Mouse (Mus musculus) embryonic facial prominence, embryonic 15.5 days (tissue): ENCODE measurements around the gene 1700028K03Rik. TPM values are rescaled to one million over a fixed set of nuclear protein-coding genes. Genes with fewer than 3 reads are reported as not detected.

Source experiments
- ATAC-seq: fragments of 200-750 bp; cut with Nextera tagmentation; 2 replicates; pipeline ENCODE4 v1.8.0; 2017; ENCODE audit warnings: low read depth, moderate TSS enrichment; ENCODE audit not compliant: insufficient number of reproducible peaks, low FRiP score, low TSS enrichment
- H3K27ac ChIP-seq: fragments of 300-500 bp; sonication (generic); replicated peaks from 2 replicates; pipeline ENCODE4 v1.5.1; 2015; ENCODE audit warnings: mild to moderate bottlenecking, inconsistent platforms
- H3K27me3 ChIP-seq: fragments of 300-500 bp; sonication (generic); 2 replicates; pipeline ENCODE4 v1.6.1; 2015; ENCODE audit warnings: inconsistent platforms
- H3K36me3 ChIP-seq: fragments of 300-500 bp; sonication (generic); 2 replicates; pipeline ENCODE4 v1.6.1; 2015; ENCODE audit warnings: mild to moderate bottlenecking, inconsistent platforms
- H3K4me1 ChIP-seq: fragments of 300-500 bp; sonication (generic); 2 replicates; pipeline ENCODE4 v1.6.1; 2015; ENCODE audit warnings: inconsistent platforms
- H3K4me2 ChIP-seq: fragments of 300-500 bp; sonication (generic); replicated peaks from 2 replicates; pipeline ENCODE4 v1.6.1; 2015; ENCODE audit warnings: mild to moderate bottlenecking, inconsistent platforms
- H3K4me3 ChIP-seq: fragments of 300-500 bp; sonication (generic); replicated peaks from 2 replicates; pipeline ENCODE4 v1.5.1; 2015; ENCODE audit warnings: mild to moderate bottlenecking, inconsistent platforms
- H3K9ac ChIP-seq: fragments of 300-500 bp; sonication (generic); 2 replicates; pipeline ENCODE4 v1.6.1; 2015; ENCODE audit warnings: inconsistent platforms
- H3K9me3 ChIP-seq: fragments of 300-500 bp; sonication (generic); replicated peaks from 2 replicates; pipeline ENCODE4 v1.6.1; 2016; ENCODE audit warnings: inconsistent platforms
- WGBS: fragments of 180-500 bp; shearing (Covaris S2); methylation state at CpG from one replicate; pipeline ENCODE4 v1.1.7; 2015; 5-methylcytosine and 5-hydroxymethylcytosine counted together
- polyA plus RNA-seq: library from polyadenylated mRNA; unstranded; fragments of >200 nt; fragmentation: Nextera tagmentation; extraction: Ambion mirVana; gene quantifications from 2 replicates; pipeline ENCODE4 v1.2.1, GENCODE M21; 2015

1700028K03Rik gene
- polyA plus RNA-seq, 1 experiment from 2014 or later: 0.05 TPM

GRCm38 (mm10) chr5:107510503-107510902, 24.0 kb upstream of the 1700028K03Rik start:
- ATAC-seq: no peak
- H3K27me3 ChIP-seq: no peaks in the 10 kb centered on the region
- WGBS: 84% methylated on average over 10 of the region's 10 CpGs

GRCm38 (mm10) chr5:107511326-107511725, 23.2 kb upstream of the 1700028K03Rik start:
- H3K4me2 ChIP-seq: no peak overlapping the region
- H3K36me3 ChIP-seq: 0 out of 2 replicates have a peak, but pooled peaks cover 7% of the 10 kb centered on the region
- H3K4me3 ChIP-seq: no peak overlapping the region
- no peak overlapping the region for H3K9ac ChIP-seq
- H3K9me3 ChIP-seq: no peaks in the 10 kb centered on the region
- 58% methylated on average over 2 of the region's 2 CpGs for WGBS
- no peak for ATAC-seq
- H3K27ac ChIP-seq: no peak overlapping the region
- no peaks in the 10 kb centered on the region for H3K4me1 ChIP-seq
- no peaks in the 10 kb centered on the region for H3K27me3 ChIP-seq

More at GRCm38 (mm10) chr5:107510503-107510902, 24.0 kb upstream of the 1700028K03Rik start:
- Histone ChIP-seq H3K9me3 (no peaks in the 10 kb centered on the region), H3K4me3 (no peak overlapping the region), H3K9ac (no peak overlapping the region), H3K4me2 (no peak overlapping the region), H3K4me1 (no peaks in the 10 kb centered on the region), H3K36me3 (0 out of 2 replicates have a peak, but pooled peaks cover 7% of the 10 kb centered on the region), H3K27ac (no peak overlapping the region)

GRCm38 (mm10) chr5:107513583-107513982, 20.9 kb upstream of the 1700028K03Rik start:
- Histone ChIP-seq H3K4me2 (no peak overlapping the region), H3K4me1 (no peaks in the 10 kb centered on the region), H3K27me3 (no peaks in the 10 kb centered on the region), H3K27ac (no peak overlapping the region), H3K9ac (no peak overlapping the region), H3K4me3 (no peak overlapping the region), H3K36me3 (no peaks in the 10 kb centered on the region), H3K9me3 (no peaks in the 10 kb centered on the region)
- ATAC-seq: no peak; the same call in 1 of the 2 replicates
- 39% methylated on average over 7 of the region's 7 CpGs for WGBS

- no peaks in the 10 kb centered on the region for H3K36me3 ChIP-seq
- no peak for ATAC-seq
- no peak overlapping the region for H3K27ac ChIP-seq
- H3K27me3 ChIP-seq: no peaks in the 10 kb centered on the region
- H3K9ac ChIP-seq: no peak overlapping the region
- H3K9me3 ChIP-seq: no peaks in the 10 kb centered on the region
- H3K4me1 ChIP-seq: no peaks in the 10 kb centered on the region
- H3K4me2 ChIP-seq: no peak overlapping the region
- WGBS: 93% methylated on average over 3 of the region's 3 CpGs
- no peak overlapping the region for H3K4me3 ChIP-seq
These were observed 19.1 kb upstream of the 1700028K03Rik start for GRCm38 (mm10) chr5:107515453-107515852.

- ATAC-seq: no peak
- Histone ChIP-seq H3K9me3 (no peaks in the 10 kb centered on the region), H3K27ac (no peak overlapping the region), H3K27me3 (no peaks in the 10 kb centered on the region), H3K9ac (no peak overlapping the region), H3K4me2 (no peak overlapping the region), H3K4me3 (no peak overlapping the region), H3K4me1 (no peaks in the 10 kb centered on the region), H3K36me3 (no peaks in the 10 kb centered on the region)
- WGBS: 95% methylated on average over 1 of the region's 1 CpGs
These were observed 18.4 kb upstream of the 1700028K03Rik start for GRCm38 (mm10) chr5:107516087-107516486.

GRCm38 (mm10) chr5:107518602-107519001, 15.9 kb upstream of the 1700028K03Rik start:
- no peak for ATAC-seq
- WGBS: 92% methylated on average over 4 of the region's 4 CpGs
- H3K9me3 ChIP-seq: no peaks in the 10 kb centered on the region

GRCm38 (mm10) chr5:107521386-107521785, 13.1 kb upstream of the 1700028K03Rik start:
- H3K9ac ChIP-seq: no peak overlapping the region
- no peaks in the 10 kb centered on the region for H3K27me3 ChIP-seq
- no peak overlapping the region for H3K4me3 ChIP-seq
- ATAC-seq: no peak
- H3K9me3 ChIP-seq: no peaks in the 10 kb centered on the region
- H3K36me3 ChIP-seq: no peaks in the 10 kb centered on the region
- H3K4me1 ChIP-seq: no peaks in the 10 kb centered on the region
- no peak overlapping the region for H3K4me2 ChIP-seq
- no peak overlapping the region for H3K27ac ChIP-seq
- 85% methylated on average over 6 of the region's 6 CpGs for WGBS

More at GRCm38 (mm10) chr5:107518602-107519001, 15.9 kb upstream of the 1700028K03Rik start:
- Histone ChIP-seq H3K36me3 (no peaks in the 10 kb centered on the region), H3K4me2 (no peak overlapping the region), H3K4me1 (no peaks in the 10 kb centered on the region), H3K4me3 (no peak overlapping the region), H3K27ac (no peak overlapping the region), H3K9ac (no peak overlapping the region), H3K27me3 (no peaks in the 10 kb centered on the region)

- WGBS: 74% methylated on average over 7 of the region's 7 CpGs
- Histone ChIP-seq H3K9ac (no peak overlapping the region), H3K4me3 (no peak overlapping the region), H3K9me3 (no peaks in the 10 kb centered on the region), H3K4me2 (no peak overlapping the region), H3K27ac (no peak overlapping the region), H3K4me1 (no peaks in the 10 kb centered on the region), H3K27me3 (no peaks in the 10 kb centered on the region), H3K36me3 (no peaks in the 10 kb centered on the region)
- no peak for ATAC-seq
These were observed 12.6 kb upstream of the 1700028K03Rik start for GRCm38 (mm10) chr5:107521897-107522296.

GRCm38 (mm10) chr5:107524281-107524680, 10.2 kb upstream of the 1700028K03Rik start:
- Histone ChIP-seq H3K9ac (no peak overlapping the region), H3K4me1 (no peaks in the 10 kb centered on the region), H3K36me3 (no peaks in the 10 kb centered on the region), H3K9me3 (no peaks in the 10 kb centered on the region), H3K4me2 (no peak overlapping the region), H3K4me3 (no peak overlapping the region), H3K27ac (no peak overlapping the region), H3K27me3 (no peaks in the 10 kb centered on the region)
- 72% methylated on average over 10 of the region's 10 CpGs for WGBS
- ATAC-seq: no peak

- 84% methylated on average over 3 of the region's 3 CpGs for WGBS
- Histone ChIP-seq H3K36me3 (no peaks in the 10 kb centered on the region), H3K4me1 (no peaks in the 10 kb centered on the region), H3K27ac (no peak overlapping the region), H3K9me3 (no peaks in the 10 kb centered on the region), H3K4me3 (no peak overlapping the region), H3K27me3 (no peaks in the 10 kb centered on the region), H3K9ac (no peak overlapping the region), H3K4me2 (no peak overlapping the region)
- no peak for ATAC-seq
These were observed 5.7 kb upstream of the 1700028K03Rik start for GRCm38 (mm10) chr5:107528856-107529255.

- WGBS: 65% methylated on average over 2 of the region's 2 CpGs
- Histone ChIP-seq H3K4me2 (no peak overlapping the region), H3K4me1 (no peaks in the 10 kb centered on the region), H3K27ac (no peak overlapping the region), H3K9me3 (no peaks in the 10 kb centered on the region), H3K27me3 (no peaks in the 10 kb centered on the region), H3K4me3 (no peak overlapping the region), H3K36me3 (no peaks in the 10 kb centered on the region), H3K9ac (no peak overlapping the region)
- ATAC-seq: no peak
These were observed 919 bp upstream of the 1700028K03Rik start for GRCm38 (mm10) chr5:107533590-107533989.

- H3K9ac ChIP-seq: no peak overlapping the region
- no peaks in the 10 kb centered on the region for H3K9me3 ChIP-seq
- no peak overlapping the region for H3K4me3 ChIP-seq
- H3K4me2 ChIP-seq: no peak overlapping the region
- no peaks in the 10 kb centered on the region for H3K27me3 ChIP-seq
- no peaks in the 10 kb centered on the region for H3K4me1 ChIP-seq
- H3K36me3 ChIP-seq: no peaks in the 10 kb centered on the region
- ATAC-seq: no peak
- H3K27ac ChIP-seq: no peak overlapping the region
- 31% methylated on average over 7 of the region's 7 CpGs for whole genome bisulfite sequencing
These were observed 7.2 kb downstream of the 1700028K03Rik start for GRCm38 (mm10) chr5:107541696-107542095.
